Mouse (Mus musculus) thymus, postnatal 25 days (tissue): Measurements from ENCODE around the gene Alk.

Source experiments
- DNase-seq: peaks from one replicate; pipeline ENCODE4 v3.0.0; 2022

Alk gene

GRCm38 (mm10) chr17:71868828-71869227, 735.6 kb downstream of the Alk start:
- no peak for DNase-seq

GRCm38 (mm10) chr17:71867892-71868291, 736.5 kb downstream of the Alk start:
- DNase-seq: no peak

DNA sequence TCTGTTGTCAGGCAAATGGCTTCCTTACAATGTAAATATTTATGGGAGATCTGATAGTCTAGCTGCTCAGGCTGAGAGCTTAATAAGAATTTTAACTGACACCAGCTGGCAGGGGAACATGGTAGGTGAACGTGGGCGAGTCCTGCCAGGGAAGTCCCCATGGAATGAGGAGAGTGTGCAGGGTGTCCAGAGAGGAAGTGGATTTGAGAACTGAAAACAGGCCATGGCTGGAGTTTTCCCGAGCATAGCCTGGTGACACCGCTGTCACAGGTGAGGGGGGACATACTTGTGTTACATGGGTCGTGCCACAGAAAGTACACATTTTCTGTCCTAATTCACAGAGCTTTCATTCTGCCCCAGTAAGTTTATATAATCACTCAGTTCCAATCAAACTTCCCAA, 739.0 kb downstream of the Alk start:
- no peak for DNase-seq

GRCm38 (mm10) chr17:71864039-71864438, 740.4 kb downstream of the Alk start:
- no peak for DNase-seq

DNA sequence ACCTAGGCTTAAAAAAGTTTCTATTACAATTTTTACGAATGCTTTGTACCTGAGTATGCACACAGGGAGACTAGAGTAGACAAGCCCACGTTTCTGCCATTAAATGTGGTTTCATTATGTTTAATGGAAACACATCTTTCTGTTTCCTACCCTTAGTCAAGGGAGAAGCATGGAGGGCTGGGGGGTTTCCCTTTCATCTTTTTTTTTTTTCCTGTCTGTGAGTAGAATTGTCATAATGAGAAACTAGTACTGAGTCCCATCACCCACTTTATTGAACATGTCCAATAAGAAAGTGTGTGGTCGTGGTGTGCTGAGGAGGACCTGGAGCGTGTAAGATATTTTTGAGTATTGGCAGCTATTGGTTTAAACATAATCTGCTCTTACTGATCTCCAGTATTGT, 741.5 kb downstream of the Alk start:
- DNase-seq: no peak

- DNase-seq: no peak
These were observed 742.2 kb downstream of the Alk start for GRCm38 (mm10) chr17:71862184-71862583.

- DNase-seq: no peak
These were observed 772.5 kb downstream of the Alk start for GRCm38 (mm10) chr17:71831960-71832359.

DNA sequence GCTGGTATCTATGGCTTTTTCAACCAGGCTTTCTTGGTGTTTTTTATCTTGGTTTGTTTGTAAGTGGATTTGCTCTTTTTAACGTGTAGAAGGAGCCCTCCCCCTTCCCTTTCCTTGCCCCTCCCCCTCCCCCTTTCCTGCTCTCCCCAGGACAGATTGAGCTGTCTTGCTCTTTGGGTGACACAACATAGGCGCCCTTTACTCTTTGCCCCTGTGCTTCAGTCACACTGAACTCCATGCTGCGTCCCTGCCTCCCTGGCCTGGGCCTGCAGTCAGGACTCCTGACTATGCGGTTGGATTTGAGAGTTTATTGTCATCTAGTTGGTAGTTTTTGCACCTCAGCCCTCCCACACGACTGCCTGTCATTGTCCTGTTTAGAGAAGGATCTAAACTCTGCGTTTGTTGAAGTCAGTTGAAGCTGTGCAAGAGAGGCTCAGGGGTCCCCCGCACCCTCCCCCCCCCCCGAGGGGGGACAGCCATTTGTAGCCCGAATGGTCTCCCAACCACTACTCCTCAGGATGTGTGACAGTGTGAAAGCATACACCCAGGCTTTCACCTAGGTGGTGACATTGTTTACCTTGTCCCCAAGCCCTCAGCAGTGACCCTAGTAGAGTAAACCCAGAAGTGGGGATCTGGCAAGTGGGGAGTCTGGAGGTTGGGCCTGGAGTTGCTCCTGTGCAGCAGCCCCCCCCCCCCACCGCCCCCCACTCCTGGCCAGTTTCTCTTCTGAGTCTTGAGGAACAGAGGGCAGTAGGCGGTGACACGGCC, 775.6 kb downstream of the Alk start:
- DNase-seq: no peak

GRCm38 (mm10) chr17:71827627-71828026, 776.8 kb downstream of the Alk start:
- no peak for DNase-seq

GRCm38 (mm10) chr17:71826603-71827002, 777.8 kb downstream of the Alk start:
- DNase-seq: no peak

- no peak for DNase-seq
These were observed 780.7 kb downstream of the Alk start for GRCm38 (mm10) chr17:71823622-71824306.
